Mouse (Mus musculus): ENCODE measurements at regions not wholly inside any gene's neighbourhood (a gene's known extent, or its start where the extent isn't known, plus 50 kb on each side); places are given as distances from the start of the nearest gene placed in this dataset.

DNA sequence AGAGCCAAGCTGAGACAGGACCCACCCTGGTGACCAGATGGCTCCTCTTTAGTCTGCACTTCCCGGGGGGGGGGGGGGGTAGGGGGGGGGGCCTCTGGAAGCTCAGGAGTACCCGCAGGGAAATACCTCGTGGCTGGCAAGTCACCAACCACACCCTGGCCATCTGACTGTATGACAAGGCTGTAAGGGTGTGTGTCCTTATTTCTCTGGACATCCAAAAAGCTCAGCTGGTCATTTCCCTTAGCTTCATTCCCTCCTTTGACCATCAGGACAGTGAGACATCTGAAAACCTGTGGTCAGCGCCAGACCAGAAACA is 329.9 kb upstream of the Jarid2 start:
- no peak for DNase-seq (ENCODE audit: low spot score)

GRCm38 (mm10) chr13:44399831-44400321 is 329.4 kb upstream of the Jarid2 start:
- no peak for DNase-seq (ENCODE audit: low spot score)

DNA sequence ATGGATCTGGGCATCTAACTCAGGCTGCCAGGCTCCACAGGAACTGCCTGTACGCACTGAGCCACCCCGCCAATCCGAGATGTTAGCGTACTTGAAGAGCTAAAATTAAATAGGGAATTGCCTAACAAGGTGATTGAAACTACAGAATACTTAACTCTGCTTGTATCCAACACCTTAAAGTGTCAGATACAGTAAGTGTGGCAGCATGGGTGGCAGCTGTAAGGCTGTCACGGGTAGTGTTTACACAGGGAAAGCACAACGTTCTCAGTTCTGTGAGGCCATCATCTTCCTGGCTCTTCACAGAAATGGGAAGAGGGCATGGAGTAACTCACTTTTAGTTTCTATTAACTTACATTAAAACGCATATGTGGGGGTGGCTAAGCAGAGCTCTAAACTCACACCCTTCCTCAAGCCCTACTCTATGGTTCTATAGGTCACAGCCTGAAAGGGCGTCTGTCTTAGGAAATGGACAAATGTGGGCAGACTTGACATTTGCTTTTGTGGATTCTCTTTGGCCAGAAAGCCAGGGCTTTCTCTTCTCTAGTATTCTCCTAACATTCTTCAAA is 325.2 kb upstream of the Jarid2 start:
- no peak for DNase-seq (ENCODE audit: low spot score)

GRCm38 (mm10) chr13:44407307-44407706 is 322.0 kb upstream of the Jarid2 start:
- DNase-seq (ENCODE audit: low spot score): no peak

GRCm38 (mm10) chr13:44408619-44408959 is 320.7 kb upstream of the Jarid2 start:
- no peak for DNase-seq (ENCODE audit: low spot score)

DNA sequence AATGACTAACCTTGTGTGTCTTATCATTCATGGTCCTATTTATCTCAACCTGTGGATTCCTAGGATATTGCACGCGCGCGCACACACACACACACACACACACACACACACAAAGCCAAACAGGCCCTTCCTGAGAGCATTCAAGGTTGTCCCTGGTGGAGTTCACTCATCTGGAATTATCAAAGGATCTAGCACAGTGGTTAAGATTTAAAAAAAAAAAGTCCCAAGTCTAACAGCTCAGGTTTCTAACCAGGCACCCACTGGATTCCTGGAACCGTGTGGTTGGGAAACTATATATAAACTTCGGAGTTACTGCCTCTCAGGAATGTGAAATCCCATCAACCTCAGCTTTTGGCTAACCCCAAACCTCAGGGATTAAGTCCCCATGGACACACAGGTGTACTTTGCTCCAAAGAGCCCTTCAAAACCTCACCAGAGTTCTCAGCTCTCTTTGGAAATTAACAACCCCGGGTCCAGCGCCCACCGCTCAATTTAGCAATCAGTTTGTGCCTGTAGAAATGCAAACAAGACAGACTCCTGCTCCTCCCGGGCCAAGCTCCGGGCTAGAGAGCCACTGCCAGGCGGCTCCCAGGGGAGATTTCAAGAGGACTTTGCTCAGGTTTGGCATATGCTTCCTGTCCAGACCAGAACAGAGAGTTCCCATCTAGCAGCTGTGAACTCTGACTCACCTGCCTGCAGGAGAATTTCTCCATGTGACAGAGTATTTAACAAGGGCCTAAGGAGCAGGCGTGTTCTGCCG is 320.1 kb upstream of the Jarid2 start:
- peak; percentile 93 for DNase-seq (ENCODE audit: low spot score)

- DNase-seq (ENCODE audit: low spot score): no peak
Measured at GRCm38 (mm10) chr13:44409720-44410047, 319.6 kb upstream of the Jarid2 start.

DNA sequence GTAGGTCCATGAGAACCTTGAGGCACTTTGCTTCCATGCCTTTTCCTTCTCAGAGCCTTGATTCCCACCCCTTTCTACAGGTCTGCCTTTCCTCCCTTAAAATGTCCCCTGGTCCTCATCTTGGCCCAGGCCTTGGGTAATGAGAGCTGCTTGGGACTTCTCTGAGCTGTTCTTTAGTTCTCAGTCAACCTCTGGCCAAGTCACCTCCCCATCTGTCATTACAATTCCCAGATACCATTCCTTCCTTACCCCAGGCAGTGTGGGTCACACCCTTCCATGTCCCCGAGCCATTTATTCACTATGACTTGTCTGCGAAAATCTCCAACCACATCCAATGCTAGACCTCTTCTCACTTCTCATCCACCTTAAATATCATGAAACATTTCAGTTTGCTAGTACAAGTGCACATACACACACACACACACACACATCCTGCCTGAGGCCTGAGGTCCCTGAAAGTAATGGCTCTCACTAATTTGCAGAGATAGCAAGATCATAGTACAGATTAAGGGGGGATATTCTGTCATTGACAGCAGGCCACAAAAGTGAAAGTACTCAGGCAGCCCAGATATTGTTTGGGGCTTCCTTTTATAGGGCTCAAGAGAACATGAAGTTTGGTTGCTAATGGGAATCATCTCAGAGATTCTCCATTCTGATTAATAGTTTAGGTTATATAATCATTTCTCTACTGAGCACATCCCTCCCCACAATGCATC is 317.3 kb upstream of the Jarid2 start:
- DNase-seq (ENCODE audit: low spot score): no peak

DNA sequence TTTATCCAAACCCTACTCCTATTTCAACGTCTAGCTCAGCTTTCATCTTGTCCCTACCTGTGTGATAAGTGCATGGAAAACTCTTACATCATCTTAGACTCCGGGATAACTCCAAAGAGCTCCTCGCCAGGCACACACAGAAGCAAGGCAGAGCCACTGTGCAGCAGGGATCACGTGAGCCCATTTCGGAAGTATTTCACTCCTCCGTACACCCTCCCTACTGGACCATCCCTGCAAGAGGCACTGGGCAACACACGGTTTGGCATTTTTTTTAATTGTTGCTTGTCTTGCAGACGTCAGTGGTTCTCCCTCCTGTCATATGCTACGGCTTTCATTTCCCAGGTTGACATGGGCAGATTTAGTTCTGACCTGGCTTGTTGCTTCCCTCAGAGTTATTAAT is 316.0 kb upstream of the Jarid2 start:
- DNase-seq (ENCODE audit: low spot score): no peak

GRCm38 (mm10) chr13:44415971-44416370 is 313.3 kb upstream of the Jarid2 start:
- no peak for DNase-seq (ENCODE audit: low spot score)

GRCm38 (mm10) chr13:44416986-44417385 is 312.3 kb upstream of the Jarid2 start:
- DNase-seq (ENCODE audit: low spot score): no peak

DNA sequence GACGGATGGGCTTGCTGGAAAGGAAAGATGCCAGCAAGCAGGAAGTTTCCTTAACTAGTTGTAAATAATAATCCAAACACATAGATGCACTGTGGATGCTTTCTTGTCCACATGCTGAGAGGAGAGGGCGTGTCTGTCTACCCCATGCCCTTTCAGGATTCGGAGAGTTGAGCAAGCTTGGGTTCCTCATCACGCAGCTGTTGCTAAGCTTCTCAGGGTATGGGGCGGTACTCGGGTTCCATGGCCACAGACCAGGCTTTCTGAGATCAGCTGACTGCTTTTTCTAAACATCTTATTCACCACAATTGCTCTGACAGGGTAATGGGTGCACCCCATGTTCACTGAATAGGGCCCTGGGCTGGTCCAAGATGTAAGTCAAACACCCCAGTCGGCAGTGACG is 310.2 kb upstream of the Jarid2 start:
- DNase-seq (ENCODE audit: low spot score): no peak

DNA sequence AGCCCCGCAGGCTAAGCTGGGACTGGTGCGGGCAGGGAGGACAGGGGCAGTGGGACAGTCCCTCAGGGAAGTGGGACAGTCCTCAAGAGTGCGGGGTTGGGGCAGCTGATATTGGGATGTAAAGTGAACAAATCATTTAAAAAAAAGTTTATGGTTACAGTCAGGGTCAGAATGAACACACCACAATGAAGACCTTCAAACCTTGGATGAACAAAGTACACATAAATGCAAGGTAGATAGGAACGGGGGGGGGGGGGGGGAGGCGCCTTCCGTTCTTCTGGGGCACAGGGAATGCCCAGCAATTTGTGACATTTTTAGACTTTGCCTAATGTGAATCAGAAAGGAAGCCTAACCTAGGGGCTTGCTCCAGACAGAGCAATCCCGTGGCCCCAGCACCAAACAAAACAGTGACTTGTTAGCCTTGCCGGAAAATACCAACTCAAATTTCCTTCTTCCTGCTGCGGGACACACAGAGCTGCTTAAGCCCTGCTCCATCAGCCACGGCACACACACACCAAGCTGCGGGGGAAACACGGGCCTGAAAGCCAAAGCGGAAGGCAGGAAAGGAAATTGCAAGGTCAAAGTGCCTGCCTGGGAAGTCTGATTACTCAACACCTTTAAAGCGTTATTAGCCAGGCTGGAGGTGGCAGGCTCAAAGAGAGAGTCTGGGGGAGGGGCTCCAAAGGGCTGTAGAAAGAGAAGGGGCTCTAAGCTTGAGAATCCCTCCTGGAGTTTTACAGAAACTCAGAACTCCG is 309.6 kb upstream of the Jarid2 start:
- peak; percentile 81 for DNase-seq (ENCODE audit: low spot score)

GRCm38 (mm10) chr13:44420227-44420592 is 309.1 kb upstream of the Jarid2 start:
- DNase-seq (ENCODE audit: low spot score): no peak

- no peak for DNase-seq (ENCODE audit: low spot score)
Measured at GRCm38 (mm10) chr13:44420941-44421340, 308.3 kb upstream of the Jarid2 start.

GRCm38 (mm10) chr13:44421426-44421825 is 307.8 kb upstream of the Jarid2 start:
- DNase-seq (ENCODE audit: low spot score): no peak

GRCm38 (mm10) chr13:44421922-44422321 is 307.4 kb upstream of the Jarid2 start:
- no peak for DNase-seq (ENCODE audit: low spot score)

- DNase-seq (ENCODE audit: low spot score): no peak
Measured at GRCm38 (mm10) chr13:44430492-44430891, 298.8 kb upstream of the Jarid2 start.

GRCm38 (mm10) chr13:44437709-44438108 is 291.6 kb upstream of the Jarid2 start:
- peak; percentile 64 for DNase-seq (ENCODE audit: low spot score)

GRCm38 (mm10) chr13:44441061-44441460 is 288.2 kb upstream of the Jarid2 start:
- DNase-seq (ENCODE audit: low spot score): no peak

- peak; percentile 50 for DNase-seq (ENCODE audit: low spot score)
Measured at GRCm38 (mm10) chr13:44449216-44449830, 280.0 kb upstream of the Jarid2 start.

GRCm38 (mm10) chr13:44451224-44451623 is 278.1 kb upstream of the Jarid2 start:
- peak; percentile 55 for DNase-seq (ENCODE audit: low spot score)
